Mouse (Mus musculus) hindlimb bud, embryonic 11.5 days (tissue): ENCODE measurements around the gene Wasl.

ENCODE experiments used
- DNase-seq: peaks from one replicate; pipeline ENCODE4 v3.0.0-alpha.2; 2012; ENCODE audit warnings: low read depth, low spot score; ENCODE audit errors: extremely low spot score

Wasl gene

GRCm38 (mm10) chr6:24564081-24564480 lies 100.7 kb downstream of the Wasl start:
- no peak for DNase-seq
